Mouse (Mus musculus) neural tube, embryonic 15.5 days (tissue): ENCODE results near the gene Vstm4. TPM values are rescaled to one million over a fixed set of nuclear protein-coding genes. Genes with fewer than 3 reads are reported as not detected.
A peak's percentile ranks its signal among the peaks of the same experiment; 100 is the strongest.

ENCODE experiments used
- ATAC-seq: fragments of 200-750 bp; cut with Nextera tagmentation; 2 replicates; pipeline ENCODE4 v1.8.0; 2017; ENCODE audit warnings: mild to moderate bottlenecking, moderate TSS enrichment, moderate library complexity; ENCODE audit not compliant: low FRiP score
- H3K27ac ChIP-seq: fragments of 300-500 bp; sonication (generic); replicated peaks from 2 replicates; pipeline ENCODE4 v1.5.1; 2015; ENCODE audit warnings: mild to moderate bottlenecking, inconsistent platforms
- H3K27me3 ChIP-seq: fragments of 300-500 bp; sonication (generic); replicated peaks from 2 replicates; pipeline ENCODE4 v1.6.1; 2015; ENCODE audit warnings: inconsistent platforms
- H3K36me3 ChIP-seq: fragments of 300-500 bp; sonication (generic); 2 replicates; pipeline ENCODE4 v1.6.1; 2015; ENCODE audit warnings: inconsistent platforms
- H3K4me1 ChIP-seq: fragments of 300-500 bp; sonication (generic); 2 replicates; pipeline ENCODE4 v1.6.1; 2015; ENCODE audit warnings: inconsistent platforms
- H3K4me2 ChIP-seq: fragments of 300-500 bp; sonication (generic); 2 replicates; pipeline ENCODE4 v1.6.1; 2015; ENCODE audit warnings: inconsistent platforms, mild to moderate bottlenecking, moderate library complexity
- H3K4me3 ChIP-seq: fragments of 300-500 bp; sonication (generic); replicated peaks from 2 replicates; pipeline ENCODE4 v1.5.1; 2015; ENCODE audit warnings: mild to moderate bottlenecking, inconsistent platforms
- H3K9ac ChIP-seq: fragments of 300-500 bp; sonication (generic); replicated peaks from 2 replicates; pipeline ENCODE4 v1.6.1; 2015; ENCODE audit warnings: mild to moderate bottlenecking, inconsistent platforms
- H3K9me3 ChIP-seq: fragments of 300-500 bp; sonication (generic); replicated peaks from 2 replicates; pipeline ENCODE4 v1.6.1; 2016; ENCODE audit warnings: inconsistent platforms
- WGBS: fragments of 180-500 bp; shearing (Covaris S2); methylation state at CpG from one replicate; pipeline ENCODE4 v1.1.7; 2015; ENCODE audit warnings: mixed read lengths; 5-methylcytosine and 5-hydroxymethylcytosine counted together
- polyA plus RNA-seq: library from polyadenylated mRNA; unstranded; fragments of >200 nt; fragmentation: Nextera tagmentation; extraction: Ambion mirVana; gene quantifications from 2 replicates; pipeline ENCODE4 v1.2.1, GENCODE M21; 2015

Vstm4 gene
- polyA plus RNA-seq, 1 experiment from 2014 or later: 12.3 TPM

DNA sequence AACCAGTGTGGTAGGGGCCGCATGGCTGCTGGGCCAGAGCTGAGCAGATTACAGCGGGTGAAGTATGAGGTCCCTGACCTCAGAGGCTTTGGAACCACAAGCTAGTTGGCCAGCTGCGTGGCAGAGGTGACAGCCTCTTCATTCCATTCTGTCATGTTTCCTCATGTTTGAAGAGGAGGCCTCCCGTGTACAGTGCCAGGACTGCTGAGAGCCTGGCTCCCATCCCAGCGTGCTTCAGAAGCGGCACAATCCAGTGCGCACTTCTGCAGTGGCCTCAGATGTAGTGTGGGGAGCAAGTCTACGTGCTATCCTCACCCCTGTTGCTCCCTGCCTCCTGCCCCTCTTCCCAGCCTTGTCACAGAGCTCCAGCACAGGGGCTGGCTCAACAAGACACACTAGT, 99.9 kb downstream of the Vstm4 start:
- Histone ChIP-seq H3K36me3 (no peaks in the 10 kb centered on the region), H3K9ac (no peak overlapping the region), H3K27ac (no peak overlapping the region), H3K4me1 (peaks cover 25% of the 10 kb centered on the region), H3K4me2 (no peak overlapping the region), H3K4me3 (no peak overlapping the region), H3K9me3 (no peaks in the 10 kb centered on the region), H3K27me3 (peaks cover 11% of the 10 kb centered on the region)
- 73% methylated on average over 8 of the region's 8 CpGs for WGBS
- ATAC-seq: no peak; the same call in 1 of the 2 replicates

GRCm38 (mm10) chr14:32958671-32959070, 102.1 kb downstream of the Vstm4 start:
- no peak for ATAC-seq

GRCm38 (mm10) chr14:32960481-32960880, 103.9 kb downstream of the Vstm4 start:
- no peaks in the 10 kb centered on the region for H3K36me3 ChIP-seq
- H3K4me3 ChIP-seq: no peak overlapping the region
- H3K4me2 ChIP-seq: no peak overlapping the region
- peak overlapping the region; percentile 74 for H3K27ac ChIP-seq
- no peak overlapping the region for H3K9ac ChIP-seq
- H3K4me1 ChIP-seq: peaks cover 27% of the 10 kb centered on the region
- 0 out of 2 replicates have a peak, but pooled peaks cover 3% of the 10 kb centered on the region for H3K27me3 ChIP-seq
- peak; percentile 19; the same call in 1 of the 2 replicates for ATAC-seq
- no peaks in the 10 kb centered on the region for H3K9me3 ChIP-seq
- WGBS: 32% methylated on average over 5 of the region's 5 CpGs

More at GRCm38 (mm10) chr14:32958671-32959070, 102.1 kb downstream of the Vstm4 start:
- peaks cover 27% of the 10 kb centered on the region for H3K4me1 ChIP-seq
- peaks cover 5% of the 10 kb centered on the region; the same call in 1 of the 2 replicates for H3K27me3 ChIP-seq
- H3K4me3 ChIP-seq: no peak overlapping the region
- 55% methylated on average over 8 of the region's 8 CpGs for WGBS
- H3K4me2 ChIP-seq: no peak overlapping the region
- H3K27ac ChIP-seq: no peak overlapping the region
- no peaks in the 10 kb centered on the region for H3K9me3 ChIP-seq
- no peaks in the 10 kb centered on the region for H3K36me3 ChIP-seq
- no peak overlapping the region for H3K9ac ChIP-seq

GRCm38 (mm10) chr14:32964742-32965141, 108.2 kb downstream of the Vstm4 start:
- H3K9ac ChIP-seq: no peak overlapping the region
- ATAC-seq: no peak

GRCm38 (mm10) chr14:32970700-32971099, 114.1 kb downstream of the Vstm4 start:
- H3K9ac ChIP-seq: no peak overlapping the region
- 84% methylated on average over 9 of the region's 9 CpGs for WGBS
- H3K4me2 ChIP-seq: no peak overlapping the region
- no peak overlapping the region for H3K27ac ChIP-seq
- H3K4me3 ChIP-seq: no peak overlapping the region
- H3K27me3 ChIP-seq: no peaks in the 10 kb centered on the region
- no peak for ATAC-seq
- no peaks in the 10 kb centered on the region for H3K36me3 ChIP-seq
- H3K9me3 ChIP-seq: no peaks in the 10 kb centered on the region
- H3K4me1 ChIP-seq: no peaks in the 10 kb centered on the region

More at GRCm38 (mm10) chr14:32964742-32965141, 108.2 kb downstream of the Vstm4 start:
- H3K27ac ChIP-seq: no peak overlapping the region
- H3K27me3 ChIP-seq: no peaks in the 10 kb centered on the region
- H3K4me2 ChIP-seq: no peak overlapping the region
- 87% methylated on average over 10 of the region's 10 CpGs for WGBS
- H3K9me3 ChIP-seq: no peaks in the 10 kb centered on the region
- no peak overlapping the region for H3K4me3 ChIP-seq
- peaks cover 15% of the 10 kb centered on the region for H3K4me1 ChIP-seq
- no peaks in the 10 kb centered on the region for H3K36me3 ChIP-seq

- Histone ChIP-seq H3K9ac (no peak overlapping the region), H3K4me1 (no peaks in the 10 kb centered on the region), H3K27ac (no peak overlapping the region), H3K4me3 (no peak overlapping the region), H3K36me3 (no peaks in the 10 kb centered on the region), H3K27me3 (peaks cover 11% of the 10 kb centered on the region), H3K9me3 (no peaks in the 10 kb centered on the region), H3K4me2 (no peak overlapping the region)
- no peak for ATAC-seq
- WGBS: 74% methylated on average over 6 of the region's 6 CpGs
Observed at GRCm38 (mm10) chr14:32984176-32984738, 127.7 kb downstream of the Vstm4 start.

DNA sequence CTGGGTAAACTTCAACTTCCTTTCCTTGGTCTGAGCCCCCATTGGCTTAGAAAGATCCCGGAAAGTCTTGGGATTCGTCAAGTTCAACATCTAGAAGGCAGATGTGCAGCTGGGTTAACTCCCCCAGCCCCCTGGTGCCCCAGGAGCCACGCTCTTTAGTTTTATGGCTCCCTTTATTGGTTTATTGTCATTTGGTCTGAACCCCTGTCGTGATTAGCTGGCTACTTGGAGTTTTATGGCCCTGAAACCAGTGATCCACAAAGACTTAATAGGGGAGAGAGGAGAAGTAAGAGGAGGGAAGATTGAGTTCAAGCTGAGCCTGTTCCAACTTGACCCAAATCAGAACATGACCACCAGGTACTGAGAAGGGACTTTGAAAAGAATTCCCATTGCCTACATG, 130.1 kb downstream of the Vstm4 start:
- Histone ChIP-seq H3K27ac (no peak overlapping the region), H3K27me3 (peaks cover 20% of the 10 kb centered on the region), H3K36me3 (no peaks in the 10 kb centered on the region), H3K4me3 (no peak overlapping the region), H3K9ac (no peak overlapping the region), H3K4me2 (no peak overlapping the region), H3K9me3 (no peaks in the 10 kb centered on the region), H3K4me1 (no peaks in the 10 kb centered on the region)
- no peak for ATAC-seq
- 3% methylated on average over 4 of the region's 4 CpGs for WGBS

Other genes with a start within 250 kb of the Vstm4 start
- gene 3425401B19Rik, start 171.5 kb upstream of the Vstm4 start, polyA plus RNA-seq: 0.22 and 0.42 TPM in 2 replicates
- gene Tmem273, start 70.8 kb upstream of the Vstm4 start, polyA plus RNA-seq: 0.40 and 0.59 TPM in 2 replicates
- gene Fam170b, start 22.8 kb upstream of the Vstm4 start, polyA plus RNA-seq: 0.06 TPM in 1 of 2 replicates, not detected in the other
- 0.41 and 0.70 TPM in 2 replicates for gene Lrrc18, start 134.6 kb downstream of the Vstm4 start, polyA plus RNA-seq